Comparison of ENCODE assay signal across 13 mouse cellular contexts in genomic region chr1:38562397-38563199, GRCm38 (mm10).
A peak's percentile ranks its signal among the peaks of the same experiment; 100 is the strongest.
DNase-seq lines count a peak whose midpoint lies in the region; ATAC-seq lines count a peak whose summit lies in the region.
"Had no signal": no experiment of that assay in that cellular context is flagged by ENCODE, and none has a peak within 500 bp of the region (broad histone marks: within the 10 kb centered on the region; RNA-seq: fewer than 3 reads in every experiment).

No protein-coding gene starts in this region.

- no peaks in the 10 kb centered on the region for H3K9me3 ChIP-seq in kidney, embryonic 15.5 days (replicated peaks)
- H3K9me3 ChIP-seq in hindbrain, embryonic 12.5 days (replicated peaks) = no peaks in the 10 kb centered on the region
- no peaks in the 10 kb centered on the region for H3K9me3 ChIP-seq in midbrain, embryonic 14.5 days (ENCODE audit: control insufficient read depth, low read length)

- H3K27ac ChIP-seq in kidney, embryonic 15.5 days = 0 out of 2 replicates have a peak overlapping the region, but pooled peaks have one; percentile 27
- H3K27ac ChIP-seq in hindbrain, embryonic 12.5 days = peak overlapping the region; percentile 88
- H3K27ac ChIP-seq in midbrain, embryonic 14.5 days (replicated peaks; ENCODE audit: low read depth, low read length) = peak overlapping the region; percentile 78
- H3K27ac ChIP-seq: macrophage; stomach, postnatal 0 days had no signal

- H3K4me1 ChIP-seq in kidney, embryonic 15.5 days = peaks cover 47% of the 10 kb centered on the region
- peaks cover 69% of the 10 kb centered on the region for H3K4me1 ChIP-seq in hindbrain, embryonic 12.5 days
- peaks cover 53% of the 10 kb centered on the region for H3K4me1 ChIP-seq in midbrain, embryonic 14.5 days (ENCODE audit: control insufficient read depth, insufficient read depth, low read length)

- H3K36me3 ChIP-seq in kidney, embryonic 15.5 days = no peaks in the 10 kb centered on the region
- H3K36me3 ChIP-seq in hindbrain, embryonic 12.5 days = no peaks in the 10 kb centered on the region
- H3K36me3 ChIP-seq in midbrain, embryonic 14.5 days (ENCODE audit: control insufficient read depth, insufficient read depth, low read length) = no peaks in the 10 kb centered on the region

- H3K9ac ChIP-seq in kidney, embryonic 15.5 days = no peak overlapping the region
- H3K9ac ChIP-seq in hindbrain, embryonic 12.5 days = 0 out of 2 replicates have a peak overlapping the region, but pooled peaks have one; percentile 2
- peak overlapping the region; percentile 7; the same call in 1 of the 2 replicates for H3K9ac ChIP-seq in midbrain, embryonic 14.5 days (replicated peaks; ENCODE audit: low read length)

- 0 out of 2 replicates have a peak overlapping the region, but pooled peaks have one; percentile 9 for H3K4me2 ChIP-seq in kidney, embryonic 15.5 days
- H3K4me2 ChIP-seq in hindbrain, embryonic 12.5 days (replicated peaks) = peak overlapping the region; percentile 27
- H3K4me2 ChIP-seq in midbrain, embryonic 14.5 days (ENCODE audit: low read length) = peak overlapping the region; percentile 23

- no peak overlapping the region for H3K4me3 ChIP-seq in kidney, embryonic 15.5 days (replicated peaks)
- no peak overlapping the region for H3K4me3 ChIP-seq in hindbrain, embryonic 12.5 days
- H3K4me3 ChIP-seq in midbrain, embryonic 14.5 days (replicated peaks; ENCODE audit: low read depth, low read length) = no peak overlapping the region

- WGBS in kidney, embryonic 15.5 days = 23% methylated on average over 11 of the region's 11 CpGs
- 8% methylated on average over 11 of the region's 11 CpGs for WGBS in hindbrain, embryonic 12.5 days
- WGBS in midbrain, embryonic 14.5 days = 9% methylated on average over 11 of the region's 11 CpGs

- no peaks in the 10 kb centered on the region for H3K27me3 ChIP-seq in kidney, embryonic 15.5 days
- H3K27me3 ChIP-seq in hindbrain, embryonic 12.5 days = no peaks in the 10 kb centered on the region
- H3K27me3 ChIP-seq in midbrain, embryonic 14.5 days (ENCODE audit: control insufficient read depth, insufficient read depth, low read length) = no peaks in the 10 kb centered on the region
- H3K27me3 ChIP-seq: CH12.LX had no signal

- no peak for ATAC-seq in kidney, embryonic 15.5 days (replicated peaks; ENCODE audit: low FRiP score)
- ATAC-seq in hindbrain, embryonic 12.5 days (ENCODE audit: low FRiP score) = 0 out of 2 replicates have a peak, but pooled peaks have one; percentile 33
- ATAC-seq in midbrain, embryonic 14.5 days (ENCODE audit: low FRiP score, low TSS enrichment) = no peak

- no peak for DNase-seq in kidney, postnatal 4 days
- DNase-seq in c-Kit-positive CD71-positive TER-119-negative erythroid progenitor cells, embryonic 14.5 days (ENCODE audit: low read depth) = peak; percentile 1
- peak; percentile 32 for DNase-seq in midbrain, embryonic 14.5 days
- no peak for DNase-seq in kidney, postnatal 25 days
- no peak for DNase-seq in urinary bladder, postnatal 36 days (ENCODE audit: low spot score in 2 of 2)
- DNase-seq in lung, postnatal 25 days (ENCODE audit: low spot score) = no peak
- DNase-seq: kidney, postnatal 36 days; right cerebral cortex, adult 18-20 months had no signal

Comparison
In these comparisons a context has a peak if more than half of its experiments do, and no peak if none do; other contexts are left out.
1. H3K27ac ChIP-seq: peak in every context shown above with its lines; median percentile 88 in hindbrain, embryonic 12.5 days; 78 in midbrain, embryonic 14.5 days; 27 in kidney, embryonic 15.5 days.
2. DNase-seq: peak in c-Kit-positive CD71-positive TER-119-negative erythroid progenitor cells, embryonic 14.5 days (single experiment) and midbrain, embryonic 14.5 days (single experiment); none in kidney, postnatal 4 days (0 of 2), kidney, postnatal 25 days (0 of 2), urinary bladder, postnatal 36 days (0 of 2) and lung, postnatal 25 days (single experiment).
3. Peak in every context shown above with its lines, with median percentiles within 50 percentile points of each other: H3K4me2 ChIP-seq.